Mouse (Mus musculus): ENCODE results near the gene Etfb. TPM values are rescaled to one million over a fixed set of nuclear protein-coding genes. Genes with fewer than 3 reads are reported as not detected.
A peak's percentile ranks its signal among the peaks of the same experiment; 100 is the strongest.

Etfb gene
- polyA plus RNA-seq, 1 experiment from 2014 or later, result 348 TPM

GRCm38 (mm10) chr7:43452609-43453008 lies 8.7 kb downstream of the Etfb start:
- peaks cover 66% of the 10 kb centered on the region for H3K36me3 ChIP-seq
- H3K27ac ChIP-seq, result no peak overlapping the region
- H3K27me3 ChIP-seq, result no peaks in the 10 kb centered on the region
- no peak overlapping the region for H3K4me3 ChIP-seq (replicated peaks)
- no peak overlapping the region for H3K4me2 ChIP-seq
- no peak overlapping the region for H3K9ac ChIP-seq
- 49% methylated on average over 4 of the region's 4 CpGs for WGBS
- ATAC-seq (replicated peaks; ENCODE audit: low FRiP score), result peak; percentile 55
- no peaks in the 10 kb centered on the region for H3K4me1 ChIP-seq
- no peaks in the 10 kb centered on the region for H3K9me3 ChIP-seq (replicated peaks)

DNA sequence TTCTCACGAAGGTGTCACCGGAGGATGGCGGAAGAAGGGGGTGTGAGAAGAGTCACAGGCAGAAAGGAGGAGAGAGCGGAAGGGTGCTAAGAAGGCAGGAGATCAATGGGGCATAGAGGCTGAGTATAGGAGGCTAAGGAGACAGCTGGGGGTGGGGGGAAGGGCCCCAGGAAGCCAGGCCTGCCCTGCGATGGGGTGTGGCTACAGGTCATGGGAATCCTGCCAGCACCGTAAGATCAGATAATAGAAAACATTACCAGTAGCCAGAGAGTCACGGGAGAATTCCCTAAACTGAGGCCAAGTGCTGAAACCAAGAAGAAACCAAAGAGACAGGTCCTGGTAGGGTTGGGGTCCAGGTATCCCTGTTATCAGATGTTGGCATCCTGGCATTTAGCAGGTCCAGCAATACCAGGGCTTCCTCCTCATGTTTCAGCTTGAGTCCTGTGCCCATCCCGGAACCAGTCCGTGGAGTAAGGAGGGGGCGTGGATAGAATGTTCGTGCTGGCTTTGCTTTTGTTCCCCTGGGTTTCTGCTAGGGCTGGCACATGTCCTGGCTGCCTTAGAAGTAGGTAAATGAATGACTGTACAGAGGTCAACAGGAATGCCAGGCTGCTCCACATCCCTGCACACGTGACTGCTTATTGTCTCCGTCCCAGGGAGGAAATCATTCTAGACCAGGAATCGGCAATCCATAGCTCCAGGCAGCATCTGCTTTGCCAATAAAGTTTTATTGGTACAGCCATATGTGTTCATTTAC lies 9.9 kb downstream of the Etfb start:
- Histone ChIP-seq H3K9ac (no peak overlapping the region), H3K36me3 (peaks cover 73% of the 10 kb centered on the region), H3K4me1 (no peaks in the 10 kb centered on the region), H3K27ac (no peak overlapping the region), H3K27me3 (no peaks in the 10 kb centered on the region), H3K9me3 (replicated peaks) (no peaks in the 10 kb centered on the region), H3K4me2 (no peak overlapping the region), H3K4me3 (replicated peaks) (no peak overlapping the region)
- ATAC-seq (replicated peaks; ENCODE audit: low FRiP score), result no peak
- WGBS, result 75% methylated on average over 14 of the region's 14 CpGs

- Histone ChIP-seq H3K36me3 (peaks cover 73% of the 10 kb centered on the region), H3K9me3 (replicated peaks) (no peaks in the 10 kb centered on the region), H3K4me3 (replicated peaks) (no peak overlapping the region), H3K27ac (no peak overlapping the region), H3K4me1 (no peaks in the 10 kb centered on the region), H3K9ac (no peak overlapping the region), H3K27me3 (no peaks in the 10 kb centered on the region), H3K4me2 (no peak overlapping the region)
- no peak for ATAC-seq (replicated peaks; ENCODE audit: low FRiP score)
- WGBS, result 91% methylated on average over 6 of the region's 6 CpGs
Measured at GRCm38 (mm10) chr7:43454371-43454770, 10.5 kb downstream of the Etfb start.

- WGBS, result 66% methylated on average over 4 of the region's 4 CpGs
Measured at GRCm38 (mm10) chr7:43462851-43463250, 19.0 kb downstream of the Etfb start, which contains the start of gene Vsig10l. Gene Vsig10l (plus strand): TSS chr7:43463151.

GRCm38 (mm10) chr7:43463976-43464375 lies 20.1 kb downstream of the Etfb start:
- Histone ChIP-seq H3K9ac (no peak overlapping the region), H3K4me2 (no peak overlapping the region), H3K27ac (no peak overlapping the region), H3K9me3 (replicated peaks) (no peaks in the 10 kb centered on the region), H3K36me3 (no peaks in the 10 kb centered on the region), H3K27me3 (0 out of 2 replicates have a peak, but pooled peaks cover 14% of the 10 kb centered on the region), H3K4me3 (replicated peaks) (no peak overlapping the region), H3K4me1 (peaks cover 16% of the 10 kb centered on the region)
- 85% methylated on average over 7 of the region's 7 CpGs for WGBS
- ATAC-seq (replicated peaks; ENCODE audit: low FRiP score), result no peak

More at GRCm38 (mm10) chr7:43462851-43463250, 19.0 kb downstream of the Etfb start, which contains the start of gene Vsig10l:
- H3K4me2 ChIP-seq, result no peak within 1 kb of the TSS
- ATAC-seq (replicated peaks; ENCODE audit: low FRiP score), result no peak
- H3K9me3 ChIP-seq (replicated peaks), result no peaks in the 10 kb centered on the region
- H3K27ac ChIP-seq, result no peak within 1 kb of the TSS
- H3K36me3 ChIP-seq, result peaks cover 5% of the 10 kb centered on the region
- H3K27me3 ChIP-seq, result 0 out of 2 replicates have a peak, but pooled peaks cover 14% of the 10 kb centered on the region
- H3K4me1 ChIP-seq, result peaks cover 16% of the 10 kb centered on the region
- no peak within 1 kb of the TSS for H3K9ac ChIP-seq
- H3K4me3 ChIP-seq (replicated peaks), result no peak within 1 kb of the TSS

DNA sequence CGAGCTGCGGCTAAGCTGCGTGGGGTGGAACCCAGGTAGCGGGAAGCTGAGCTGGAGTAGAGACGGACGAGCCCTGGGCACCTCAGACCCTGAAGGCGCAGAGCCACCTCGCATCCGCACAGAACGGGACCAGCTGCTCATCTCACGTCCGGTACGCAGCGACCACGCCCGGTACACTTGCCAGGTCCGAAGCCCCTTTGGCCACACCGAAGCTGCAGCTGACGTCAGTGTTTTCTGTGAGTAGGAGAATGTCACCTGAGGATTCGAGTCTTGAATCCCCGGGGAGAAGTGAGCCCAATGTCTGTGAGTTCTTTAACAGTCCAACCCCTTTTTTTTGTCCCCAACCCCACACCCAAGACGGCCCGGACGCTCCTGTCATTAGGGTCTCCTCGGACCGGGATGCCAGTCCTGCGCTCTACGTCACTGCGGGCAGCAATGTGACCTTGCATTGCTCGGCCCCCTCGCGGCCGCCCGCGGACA lies 21.0 kb downstream of the Etfb start:
- ATAC-seq (replicated peaks; ENCODE audit: low FRiP score), result peak; percentile 13; the same call in 1 of the 2 replicates

GRCm38 (mm10) chr7:43465344-43466098 lies 21.6 kb downstream of the Etfb start:
- under 1% methylated on average over 33 of the region's 33 CpGs for WGBS
- H3K9me3 ChIP-seq (replicated peaks), result no peaks in the 10 kb centered on the region
- peak overlapping the region; percentile 82 for H3K4me2 ChIP-seq
- H3K9ac ChIP-seq, result peak overlapping the region; percentile 35
- peak overlapping the region; percentile 41; the same call in 1 of the 2 replicates for H3K27ac ChIP-seq
- peak; percentile 92 for ATAC-seq (replicated peaks; ENCODE audit: low FRiP score)
- H3K36me3 ChIP-seq, result no peaks in the 10 kb centered on the region
- H3K27me3 ChIP-seq, result 0 out of 2 replicates have a peak, but pooled peaks cover 14% of the 10 kb centered on the region
- peaks cover 16% of the 10 kb centered on the region for H3K4me1 ChIP-seq
- peak overlapping the region; percentile 51 for H3K4me3 ChIP-seq (replicated peaks)

More for the DNA sequence above, 21.0 kb downstream of the Etfb start:
- H3K4me1 ChIP-seq, result peaks cover 16% of the 10 kb centered on the region
- peak overlapping the region; percentile 41; the same call in 1 of the 2 replicates for H3K27ac ChIP-seq
- no peaks in the 10 kb centered on the region for H3K9me3 ChIP-seq (replicated peaks)
- no peaks in the 10 kb centered on the region for H3K36me3 ChIP-seq
- H3K27me3 ChIP-seq, result 0 out of 2 replicates have a peak, but pooled peaks cover 14% of the 10 kb centered on the region
- H3K4me3 ChIP-seq (replicated peaks), result peak overlapping the region; percentile 51
- peak overlapping the region; percentile 82 for H3K4me2 ChIP-seq
- 5% methylated on average over 35 of the region's 35 CpGs for WGBS
- H3K9ac ChIP-seq, result peak overlapping the region; percentile 35

DNA sequence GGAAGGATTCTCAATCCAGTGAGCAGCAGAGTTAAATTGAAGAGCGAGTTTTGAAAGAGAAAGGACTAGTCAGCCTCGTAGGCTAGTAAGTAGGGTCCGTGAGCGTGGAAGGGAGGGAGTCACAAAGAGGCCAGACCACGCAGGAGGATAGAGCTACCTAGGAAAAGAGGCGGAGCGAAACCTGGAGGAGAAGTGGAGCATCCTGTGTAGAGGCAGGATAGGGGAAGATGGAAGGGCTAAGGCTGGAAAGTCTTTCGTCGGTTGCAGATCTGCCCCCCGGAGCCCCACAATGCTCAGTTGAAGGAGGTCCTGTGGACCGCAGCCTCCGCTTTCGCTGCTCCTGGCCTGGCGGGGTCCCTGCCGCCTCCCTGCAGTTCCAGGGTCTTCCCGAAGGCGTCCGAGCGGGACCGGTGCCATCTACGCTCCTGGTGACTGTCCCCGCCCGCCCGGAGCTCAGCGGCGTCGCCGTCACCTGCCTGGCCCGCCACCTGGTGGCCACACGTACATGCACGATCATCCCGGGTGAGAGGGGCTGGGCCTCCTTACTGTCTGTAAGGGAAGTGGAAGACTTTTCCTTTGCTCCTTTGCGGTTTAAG lies 22.3 kb downstream of the Etfb start:
- 0 out of 2 replicates have a peak, but pooled peaks cover 14% of the 10 kb centered on the region for H3K27me3 ChIP-seq
- ATAC-seq (replicated peaks; ENCODE audit: low FRiP score), result peak; percentile 66
- peaks cover 4% of the 10 kb centered on the region; the same call in 1 of the 2 replicates for H3K36me3 ChIP-seq
- peak overlapping the region; percentile 51 for H3K4me3 ChIP-seq (replicated peaks)
- no peaks in the 10 kb centered on the region for H3K9me3 ChIP-seq (replicated peaks)
- peak overlapping the region; percentile 22; the same call in 1 of the 2 replicates for H3K27ac ChIP-seq
- H3K9ac ChIP-seq, result peak overlapping the region; percentile 23; the same call in 1 of the 2 replicates
- H3K4me2 ChIP-seq, result peak overlapping the region; percentile 82
- peaks cover 16% of the 10 kb centered on the region for H3K4me1 ChIP-seq
- WGBS, result under 1% methylated on average over 33 of the region's 33 CpGs

DNA sequence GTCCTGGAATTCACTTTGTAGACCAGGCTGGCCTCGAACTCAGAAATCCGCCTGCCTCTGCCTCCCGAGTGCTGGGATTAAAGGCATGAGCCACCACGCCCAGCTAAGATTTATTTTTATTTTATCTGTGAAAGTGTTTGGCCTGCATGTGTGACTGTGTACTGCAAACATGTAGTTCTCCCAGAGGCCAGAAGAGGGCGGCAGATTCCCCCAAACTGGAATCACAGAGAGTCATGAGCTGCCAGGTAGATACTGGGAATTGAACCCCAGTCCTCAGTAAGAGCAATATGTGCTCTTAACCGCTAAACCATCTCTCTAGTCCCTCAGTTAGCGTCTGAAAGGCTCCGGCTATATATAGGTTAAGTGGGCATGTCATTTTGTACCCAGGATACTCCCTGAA lies 26.5 kb downstream of the Etfb start:
- peaks cover 13% of the 10 kb centered on the region for H3K27me3 ChIP-seq
- H3K4me3 ChIP-seq (replicated peaks), result no peak overlapping the region
- peaks cover 4% of the 10 kb centered on the region; the same call in 1 of the 2 replicates for H3K36me3 ChIP-seq
- H3K4me2 ChIP-seq, result no peak overlapping the region
- no peak for ATAC-seq (replicated peaks; ENCODE audit: low FRiP score)
- H3K9me3 ChIP-seq (replicated peaks), result no peaks in the 10 kb centered on the region
- H3K9ac ChIP-seq, result no peak overlapping the region
- WGBS, result 54% methylated on average over 8 of the region's 8 CpGs
- H3K4me1 ChIP-seq, result peaks cover 8% of the 10 kb centered on the region
- H3K27ac ChIP-seq, result no peak overlapping the region

DNA sequence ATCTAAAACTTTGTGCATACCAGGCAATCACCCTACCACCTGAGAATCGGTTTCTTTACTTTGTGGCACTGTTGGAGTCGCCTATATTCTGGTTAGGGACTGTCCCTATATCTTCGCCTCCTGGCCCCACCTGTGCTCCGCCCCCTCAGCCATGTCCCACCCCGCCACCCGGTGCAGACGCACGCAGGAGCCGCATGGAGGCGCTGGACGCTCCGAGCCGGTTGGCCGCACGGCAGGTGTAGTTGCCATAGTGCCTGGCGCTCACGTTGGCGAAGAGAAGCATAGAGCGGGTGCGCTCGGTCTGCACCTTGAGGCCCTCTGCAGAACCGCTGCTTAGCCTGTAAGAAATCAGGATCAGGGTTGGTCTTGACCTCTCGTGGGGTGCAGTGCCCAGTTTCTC lies 31.8 kb downstream of the Etfb start:
- 0 out of 2 replicates have a peak overlapping the region, but pooled peaks have one; percentile 12 for H3K4me2 ChIP-seq
- H3K4me3 ChIP-seq (replicated peaks), result peak overlapping the region; percentile 4; the same call in 1 of the 2 replicates
- 10% methylated on average over 23 of the region's 23 CpGs for WGBS
- peaks cover 40% of the 10 kb centered on the region for H3K27me3 ChIP-seq
- no peak overlapping the region for H3K9ac ChIP-seq
- 0 out of 2 replicates have a peak, but pooled peaks have one; percentile 31 for ATAC-seq (replicated peaks; ENCODE audit: low FRiP score)
- H3K4me1 ChIP-seq, result peaks cover 15% of the 10 kb centered on the region
- no peaks in the 10 kb centered on the region for H3K9me3 ChIP-seq (replicated peaks)
- peaks cover 4% of the 10 kb centered on the region; the same call in 1 of the 2 replicates for H3K36me3 ChIP-seq
- no peak overlapping the region for H3K27ac ChIP-seq

- no peak overlapping the region for H3K9ac ChIP-seq
- H3K27ac ChIP-seq, result no peak overlapping the region
- no peaks in the 10 kb centered on the region for H3K9me3 ChIP-seq (replicated peaks)
- peaks cover 40% of the 10 kb centered on the region for H3K27me3 ChIP-seq
- peaks cover 15% of the 10 kb centered on the region for H3K4me1 ChIP-seq
- peak overlapping the region; percentile 3; the same call in 1 of the 2 replicates for H3K4me3 ChIP-seq (replicated peaks)
- 2% methylated on average over 13 of the region's 13 CpGs for WGBS
- no peak; the same call in 1 of the 2 replicates for ATAC-seq (replicated peaks; ENCODE audit: low FRiP score)
- H3K4me2 ChIP-seq, result peak overlapping the region; percentile 36
- no peaks in the 10 kb centered on the region for H3K36me3 ChIP-seq
Measured at GRCm38 (mm10) chr7:43476376-43476775, 32.5 kb downstream of the Etfb start.

All from kidney, embryonic 15.5 days (tissue).